Mouse (Mus musculus) lung, adult 2 months (tissue): Measurements from ENCODE around the gene Eogt. TPM values are rescaled to one million over a fixed set of nuclear protein-coding genes. Genes with fewer than 3 reads are reported as not detected.

ENCODE experiments used
- DNase-seq: peaks from one replicate; pipeline ENCODE4 v3.0.0; 2022
- H3K4me1 ChIP-seq: fragments of 200-500 bp; 2 replicates; pipeline ENCODE4 v1.6.1; 2011; ENCODE audit warnings: low read length; ENCODE audit not compliant: control insufficient read depth, insufficient read depth
- H3K4me3 ChIP-seq: fragments of 200-500 bp; replicated peaks from 2 replicates; pipeline ENCODE3; 2011; ENCODE audit warnings: low read depth, mild to moderate bottlenecking, control low read depth, low read length; ENCODE audit errors: extremely low read depth
- CTCF ChIP-seq: fragments of 200-500 bp; IDR thresholded peaks from 2 replicates; pipeline ENCODE4 v1.5.1; 2011; ENCODE audit warnings: mild to moderate bottlenecking, low read length, control low read depth; ENCODE audit not compliant: insufficient read depth
- POLR2A ChIP-seq: fragments of 200-500 bp; IDR thresholded peaks from 2 replicates; pipeline ENCODE4 v1.6.1; 2011; ENCODE audit warnings: low read depth, mild to moderate bottlenecking, control low read depth, low read length, borderline replicate concordance; ENCODE audit errors: extremely low read depth
- WGBS: fragments of 180-500 bp; shearing (Covaris S2); methylation state at CpG from one replicate; pipeline ENCODE4 v1.1.7; 2018; 5-methylcytosine and 5-hydroxymethylcytosine counted together
- polyA plus RNA-seq: library from polyadenylated mRNA; depleted of rRNA; stranded (reverse); fragments of >200 nt; gene quantifications from 2 replicates; pipeline ENCODE4 v1.2.3, GENCODE M21; 2012; rRNA removed

Gene Eogt
- polyA plus RNA-seq, 1 experiment = 34.7 TPM

DNA sequence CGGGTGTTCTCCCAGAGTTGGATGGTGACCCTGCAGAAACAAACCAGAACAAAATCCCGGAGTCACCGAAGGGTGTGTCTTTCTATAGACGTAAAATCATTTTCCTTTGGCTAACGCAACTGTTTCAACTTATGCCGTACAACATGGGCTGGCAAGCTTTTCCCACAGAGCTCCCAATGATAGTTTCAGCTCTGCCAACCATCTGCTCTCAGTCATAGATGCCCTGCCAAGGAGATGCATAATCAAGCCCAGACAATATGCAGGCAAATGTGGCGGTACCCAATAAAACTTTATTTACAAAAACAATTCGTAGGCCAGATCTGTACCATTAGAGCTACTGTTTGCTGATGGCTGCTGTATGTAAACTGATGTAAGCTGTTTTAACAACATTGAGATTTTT is 36.8 kb downstream of the Eogt start:
- 90% methylated on average over 8 of the region's 8 CpGs for WGBS
- no peak for TF ChIP-seq CTCF
- TF ChIP-seq POLR2A = no peak
- Histone ChIP-seq H3K4me1 (no peaks in the 10 kb centered on the region; the same call in 1 of the 2 replicates), H3K4me3 (no peak overlapping the region)
- no peak for DNase-seq

DNA sequence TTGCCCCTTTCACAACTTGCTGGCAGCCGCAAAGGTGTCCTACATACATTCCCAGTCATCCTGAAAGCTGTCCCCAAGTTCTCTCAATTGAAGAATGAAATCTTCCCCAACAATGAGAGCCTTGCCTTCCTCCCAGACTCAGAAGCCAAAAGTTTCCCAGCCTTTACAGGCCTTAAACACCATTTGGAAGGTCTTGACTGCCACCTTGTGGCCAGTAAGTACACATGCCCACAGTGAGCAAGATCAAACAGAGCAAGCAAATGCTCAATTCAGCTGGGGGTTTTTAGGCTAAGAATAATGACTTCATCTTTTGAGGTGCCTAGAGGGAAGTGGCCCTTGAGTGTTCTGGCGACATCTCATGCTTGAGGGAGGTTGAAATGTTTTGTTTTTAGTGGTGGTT is 42.2 kb downstream of the Eogt start:
- DNase-seq = no peak
- 14% methylated on average over 2 of the region's 2 CpGs for WGBS
- no peak overlapping the region for H3K4me3 ChIP-seq
- no peaks in the 10 kb centered on the region for H3K4me1 ChIP-seq
- TF ChIP-seq CTCF = peak; percentile 39; the same call in 1 of the 2 replicates
- TF ChIP-seq POLR2A = no peak

DNA sequence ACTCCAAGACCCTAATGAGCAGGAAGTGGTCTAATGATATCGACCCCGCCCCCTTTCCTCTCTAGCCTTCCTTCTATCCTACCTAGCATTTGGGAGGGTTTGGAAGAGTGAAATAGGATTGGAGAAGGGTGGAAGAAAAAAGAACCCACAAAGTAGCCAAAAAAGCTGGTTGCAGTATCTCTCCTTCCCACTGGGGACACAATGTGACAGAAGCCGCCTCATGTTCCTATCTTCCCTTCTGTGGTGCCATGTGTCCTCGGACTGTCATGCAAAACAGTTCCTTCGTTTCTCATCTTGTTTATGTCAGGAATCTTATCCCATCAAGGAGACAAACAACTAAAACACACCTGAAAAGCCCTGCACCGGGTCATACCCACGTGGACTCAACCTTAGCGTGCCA is 42.9 kb downstream of the Eogt start:
- WGBS = 78% methylated on average over 8 of the region's 8 CpGs
- Histone ChIP-seq H3K4me1 (no peaks in the 10 kb centered on the region), H3K4me3 (no peak overlapping the region)
- no peak for TF ChIP-seq POLR2A
- no peak for TF ChIP-seq CTCF
- no peak for DNase-seq

DNA sequence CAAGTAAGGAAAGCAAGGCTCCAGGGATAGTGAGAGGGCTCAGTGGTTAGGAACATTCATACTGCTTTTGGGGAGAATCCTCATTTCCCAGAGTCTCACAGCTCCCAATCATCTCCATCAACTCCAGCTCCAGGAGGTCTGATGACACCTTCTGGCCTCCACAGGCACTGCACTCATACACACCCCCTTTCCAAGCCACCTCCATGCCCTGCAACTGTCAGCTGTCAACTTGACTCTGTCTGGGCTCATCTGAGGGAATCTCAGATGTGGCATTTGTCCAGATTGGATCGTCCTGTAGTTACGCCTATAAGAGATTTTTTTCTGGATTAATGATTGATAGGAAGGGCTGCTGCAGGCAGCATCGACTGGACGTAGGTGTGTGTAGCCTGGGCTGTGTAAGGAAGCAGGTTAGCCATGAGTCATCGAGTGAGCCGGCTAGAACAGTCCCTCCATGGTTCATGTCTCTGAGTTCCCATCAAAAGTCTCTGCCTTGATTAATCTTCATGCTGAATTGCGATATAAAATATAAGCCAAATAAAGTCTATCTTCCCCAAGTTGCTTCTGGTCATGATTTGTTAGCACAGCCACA is 44.6 kb downstream of the Eogt start:
- no peak for DNase-seq
- TF ChIP-seq POLR2A (no peak), CTCF (peak; percentile 69)
- 70% methylated on average over 7 of the region's 7 CpGs for WGBS

DNA sequence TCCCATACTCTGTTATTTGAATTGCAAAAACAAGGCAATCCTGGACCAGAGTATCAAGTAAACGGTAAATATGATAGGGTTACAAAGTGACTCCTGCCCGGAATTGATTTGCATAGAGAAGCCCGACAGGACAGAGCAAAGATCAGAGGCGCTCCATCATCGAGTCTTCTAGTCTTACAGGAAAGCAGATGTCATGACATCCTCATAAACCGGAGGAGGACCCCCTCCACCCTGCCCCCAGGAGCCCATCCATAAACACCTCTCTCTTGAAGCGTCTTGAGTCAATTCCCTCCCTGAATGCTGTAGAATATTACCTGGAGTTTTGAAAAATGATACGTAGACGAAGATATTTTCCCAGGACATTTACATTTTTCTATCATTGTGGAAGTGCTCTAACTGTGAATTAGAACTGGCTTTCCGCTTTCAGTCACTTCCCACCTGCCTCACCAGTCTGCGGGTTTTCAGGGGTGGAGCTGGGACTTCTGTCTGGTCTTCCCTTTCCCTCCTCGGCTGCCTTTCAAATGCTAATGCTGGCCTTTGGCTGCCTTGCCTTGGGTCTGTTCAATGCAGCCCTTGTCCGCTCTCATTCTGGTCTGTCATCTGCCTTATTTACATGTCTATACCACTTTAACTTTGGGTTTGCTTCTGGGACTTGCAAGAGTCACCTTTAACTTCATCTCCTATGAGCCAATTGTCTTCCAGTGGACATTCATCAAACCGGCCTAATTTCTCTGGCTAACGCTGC is 46.9 kb downstream of the Eogt start:
- no peak for DNase-seq
- TF ChIP-seq CTCF (no peak), POLR2A (no peak)
- Histone ChIP-seq H3K4me3 (no peak overlapping the region), H3K4me1 (no peaks in the 10 kb centered on the region)
- WGBS = 28% methylated on average over 15 of the region's 15 CpGs

More for the DNA sequence above, 44.6 kb downstream of the Eogt start:
- H3K4me3 ChIP-seq = no peak overlapping the region
- no peaks in the 10 kb centered on the region for H3K4me1 ChIP-seq

DNA sequence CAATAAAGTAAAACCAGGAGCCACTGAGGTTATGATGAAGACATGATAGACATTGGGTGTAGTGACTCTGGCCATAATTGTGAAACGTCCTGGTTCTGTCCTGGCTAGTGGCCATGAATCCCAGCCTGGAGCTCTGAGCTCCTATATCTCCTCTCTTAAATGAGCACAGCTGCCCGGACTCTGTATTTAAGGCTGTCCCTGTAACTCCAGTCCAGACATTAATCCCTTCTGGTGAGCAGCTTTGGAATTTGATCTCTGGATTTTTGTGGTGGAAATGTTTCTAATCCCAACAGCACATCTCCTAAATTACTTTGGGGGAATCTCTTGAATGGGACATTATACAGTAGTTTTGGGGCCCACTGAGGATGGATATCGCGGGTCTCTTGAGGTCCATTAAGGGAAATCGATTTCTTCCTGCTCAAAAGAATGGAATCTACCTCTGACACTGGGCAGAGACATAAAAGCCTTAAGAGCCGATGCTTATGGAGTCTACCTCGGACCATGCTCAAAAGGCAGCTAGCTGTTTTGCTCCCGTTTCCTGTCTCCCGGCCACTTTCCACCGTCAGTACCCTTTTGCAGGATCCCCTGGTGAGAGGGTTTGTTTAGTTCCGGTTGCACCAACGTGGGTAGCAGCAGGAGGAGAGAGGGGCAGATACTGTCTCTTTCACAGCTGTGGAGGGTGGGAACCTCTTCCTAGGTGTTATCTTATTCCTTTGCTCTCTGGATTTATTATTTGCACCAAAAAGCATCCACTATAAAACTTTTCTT is 47.6 kb downstream of the Eogt start:
- TF ChIP-seq POLR2A = no peak
- Histone ChIP-seq H3K4me3 (no peak overlapping the region), H3K4me1 (no peaks in the 10 kb centered on the region)
- WGBS = 26% methylated on average over 12 of the region's 12 CpGs
- DNase-seq = no peak

DNA sequence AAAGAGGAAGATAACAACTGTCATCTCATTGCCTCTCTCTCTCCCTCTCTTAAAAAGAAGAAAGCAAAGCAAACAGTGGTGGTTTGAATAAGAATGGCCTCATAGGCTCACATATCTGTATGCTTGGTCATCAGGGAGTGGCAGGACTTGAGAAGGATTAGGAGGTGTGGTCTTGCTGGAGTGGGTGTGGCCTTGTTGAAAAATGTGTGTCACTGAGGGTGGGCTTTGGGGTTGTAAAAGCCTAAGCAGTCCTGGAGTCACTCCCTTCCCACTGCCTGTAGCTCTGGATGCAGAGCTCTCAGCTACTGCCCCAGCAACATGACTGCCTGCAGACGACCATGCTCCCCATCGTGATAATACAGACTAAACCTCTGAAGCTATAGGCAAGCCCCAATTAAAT is 66.6 kb downstream of the Eogt start:
- H3K4me3 ChIP-seq = no peak overlapping the region
- no peak for TF ChIP-seq POLR2A
- WGBS = 82% methylated on average over 2 of the region's 2 CpGs
- no peak for DNase-seq
- no peaks in the 10 kb centered on the region for H3K4me1 ChIP-seq

DNA sequence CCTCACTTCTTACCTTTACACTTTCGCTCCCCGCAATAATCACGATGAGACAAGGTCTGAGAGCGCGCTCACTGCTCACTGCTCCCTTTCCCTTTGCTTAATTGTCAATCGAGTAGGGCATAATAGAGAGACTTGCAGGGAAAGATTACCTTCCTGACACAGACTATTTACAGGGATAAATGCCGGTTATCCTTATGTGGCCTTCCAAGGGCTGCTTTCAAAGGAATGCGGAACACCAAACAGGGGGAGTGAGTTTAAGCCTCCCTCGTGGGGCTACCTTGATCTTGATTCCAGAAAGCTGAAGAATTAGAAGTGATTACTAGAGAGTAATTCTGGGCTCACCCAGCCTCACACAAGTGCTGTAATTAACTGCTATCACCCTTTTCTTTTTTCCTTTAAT is 69.0 kb downstream of the Eogt start:
- WGBS = 56% methylated on average over 9 of the region's 9 CpGs
- no peak for TF ChIP-seq POLR2A
- TF ChIP-seq CTCF = no peak
- no peaks in the 10 kb centered on the region for H3K4me1 ChIP-seq
- DNase-seq = no peak
- no peak overlapping the region for H3K4me3 ChIP-seq

DNA sequence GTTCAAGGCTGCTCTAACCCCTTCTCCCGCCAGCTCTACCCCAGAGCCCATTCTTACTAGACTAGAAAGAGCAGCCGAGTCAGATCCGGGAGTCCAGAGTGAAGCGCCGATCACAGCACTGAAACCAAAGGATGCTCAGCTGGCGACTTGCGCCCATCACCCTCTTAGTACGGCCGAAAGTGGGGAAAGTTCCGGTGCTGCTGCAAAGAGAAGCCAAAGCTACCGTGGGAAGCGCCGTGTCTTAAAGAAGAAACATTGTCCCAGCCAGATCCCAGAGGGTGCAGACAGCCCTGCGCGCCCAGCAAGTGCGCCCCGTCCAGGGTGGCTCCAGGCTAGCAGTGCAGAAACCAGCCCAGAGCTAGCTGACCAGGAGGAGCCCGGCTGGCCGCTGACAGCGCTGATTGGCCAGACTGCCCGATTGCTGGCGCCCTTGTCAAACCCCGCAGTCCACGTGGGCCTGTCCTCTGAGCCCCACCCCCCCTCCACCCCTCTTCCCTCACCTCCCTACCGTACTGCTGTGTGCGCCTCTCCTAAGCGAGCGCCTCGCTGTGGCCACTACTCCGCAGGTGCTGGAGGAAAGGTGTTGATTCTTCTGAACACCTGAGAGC is 88.8 kb downstream of the Eogt start, which contains the start of gene Fam19a4:
Fam19a4 (minus strand) TSS at position 340 of the 608 bp plus-strand sequence.
- peak; percentile 7 for DNase-seq
- Histone ChIP-seq H3K4me1 (peaks cover 3% of the 10 kb centered on the region), H3K4me3 (peak within 1 kb of the TSS; percentile 2)
- 2% methylated on average over 30 of the region's 30 CpGs for WGBS
- TF ChIP-seq POLR2A (no peak), CTCF (no peak)

Other genes starting within 250 kb of the Eogt start
- 0.09 TPM in 1 of 2 replicates, not detected in the other for gene Fam19a4, start 88.8 kb downstream of the Eogt start, polyA plus RNA-seq
- gene Tmf1, start 29.9 kb upstream of the Eogt start, polyA plus RNA-seq = 3.1 and 3.8 TPM in 2 replicates
- 7.1 and 14.6 TPM in 2 replicates for gene Uba3, start 56.5 kb upstream of the Eogt start, polyA plus RNA-seq
- gene Arl6ip5, start 61.5 kb upstream of the Eogt start, polyA plus RNA-seq = 63.2 and 80.0 TPM in 2 replicates
- 0.22 and 2.0 TPM in 2 replicates for gene Lmod3, start 103.6 kb upstream of the Eogt start, polyA plus RNA-seq